Mouse (Mus musculus) adrenal gland, postnatal 36 days (tissue): ENCODE measurements around the gene Fpgs. TPM values are rescaled to one million over a fixed set of nuclear protein-coding genes. Genes with fewer than 3 reads are reported as not detected.

Experiments
- DNase-seq, 2 experiments: peaks; one replicate each; pipeline ENCODE4 v3.0.0; 2021; ENCODE audit warnings: mixed read lengths in 1 of 2
- long read RNA-seq, 2 experiments: library from polyadenylated mRNA; stranded (forward); transcript quantifications; one replicate each; pipeline ENCODE4 v2.0.0; 2021; ENCODE audit warnings: borderline sequencing depth in 2 of 2
- total RNA-seq, 2 experiments: library from RNA; stranded (reverse); gene quantifications; 2 replicates each; pipeline ENCODE4 v1.2.3; 2021

The Fpgs gene
- 10 to 100 TPM; 12.8 to 14.9 TPM for total RNA-seq
- long read RNA-seq, experiment 1, transcript Fpgs-201 (15 exons, 2,273 nt), result major isoform, 11 of 19 reads
- long read RNA-seq, experiment 1, partial matches to known transcripts, result 3 of 19 reads
- long read RNA-seq, experiment 1, other reads (novel, unspliced or antisense), result 5 of 19 reads
- long read RNA-seq, experiment 2, transcript Fpgs-201 (15 exons, 2,273 nt), result major isoform, 11 of 14 reads
- long read RNA-seq, experiment 2, partial matches to known transcripts, result 0 of 14 reads
- long read RNA-seq, experiment 2, other reads (novel, unspliced or antisense), result 3 of 14 reads

GRCm38 (mm10) chr2:32704021-32704421 lies at the start of gene Fpgs:
TSS of gene Fpgs (minus strand) at chr2:32704145.
- DNase-seq, result peak in 1 of 2 experiments; percentile 36

DNA sequence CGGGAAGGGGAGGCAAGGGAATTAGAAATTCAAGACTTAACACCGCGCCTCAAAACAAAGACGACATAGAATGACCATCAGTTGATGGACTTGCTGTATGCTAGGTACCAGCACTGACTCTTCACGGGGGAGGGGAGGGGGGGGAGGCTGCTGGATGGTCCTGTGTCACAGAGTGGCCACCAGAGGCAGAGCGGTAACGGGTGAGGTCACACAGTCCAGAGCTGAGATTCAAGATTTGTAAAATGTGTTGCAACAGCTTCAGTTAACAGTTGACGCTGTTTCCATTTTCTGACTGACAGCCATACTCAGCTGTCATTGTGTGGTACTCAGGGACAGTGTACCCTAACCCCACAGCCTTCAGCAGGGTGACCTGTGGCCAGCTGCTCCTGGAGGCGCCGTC lies 48.2 kb upstream of the Fpgs start:
- DNase-seq, result no peak

DNA sequence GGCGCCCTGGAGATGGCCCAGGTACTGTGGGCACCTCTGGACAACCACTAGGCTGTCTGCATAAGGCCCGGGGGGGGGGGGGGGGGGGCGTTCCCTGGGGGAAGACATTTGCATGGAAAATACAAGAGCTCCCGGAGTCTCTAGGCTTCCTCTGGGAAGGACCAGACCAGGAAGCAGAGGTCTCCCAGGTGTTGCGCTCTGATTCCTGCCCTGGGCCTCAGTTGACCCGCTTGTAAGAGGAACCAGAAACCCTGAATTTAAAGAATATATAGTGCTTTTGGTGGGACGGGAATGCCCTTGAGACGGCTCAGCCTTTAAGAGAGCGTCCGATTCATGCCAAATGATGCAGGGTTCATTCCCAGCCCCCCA lies 47.7 kb upstream of the Fpgs start:
- no peak for DNase-seq

- peak; percentile 84 to 85 for DNase-seq
These were observed 47.1 kb upstream of the Fpgs start for GRCm38 (mm10) chr2:32750887-32751664.

GRCm38 (mm10) chr2:32750199-32750598 lies 46.3 kb upstream of the Fpgs start:
- no peak for DNase-seq

DNA sequence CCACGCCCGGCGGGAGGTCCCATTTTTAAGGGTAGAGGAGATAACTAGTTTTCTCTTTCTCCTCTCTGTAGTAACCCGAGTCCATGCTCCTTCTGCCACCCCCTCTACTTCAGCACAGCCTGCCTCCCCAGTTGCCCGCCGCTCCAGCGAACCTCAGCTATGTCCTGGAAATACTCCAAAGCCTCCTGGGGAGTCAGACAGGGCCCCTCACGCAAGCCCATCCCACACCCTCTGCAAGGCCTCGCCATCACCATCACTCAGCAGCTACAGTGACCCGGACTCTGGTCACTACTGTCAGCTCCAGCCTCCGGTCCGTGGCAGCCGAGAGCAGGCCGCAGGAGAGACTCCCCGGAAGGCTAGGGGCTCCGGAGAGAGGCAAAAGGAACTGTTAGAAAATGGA lies 45.1 kb upstream of the Fpgs start:
- no peak for DNase-seq

DNA sequence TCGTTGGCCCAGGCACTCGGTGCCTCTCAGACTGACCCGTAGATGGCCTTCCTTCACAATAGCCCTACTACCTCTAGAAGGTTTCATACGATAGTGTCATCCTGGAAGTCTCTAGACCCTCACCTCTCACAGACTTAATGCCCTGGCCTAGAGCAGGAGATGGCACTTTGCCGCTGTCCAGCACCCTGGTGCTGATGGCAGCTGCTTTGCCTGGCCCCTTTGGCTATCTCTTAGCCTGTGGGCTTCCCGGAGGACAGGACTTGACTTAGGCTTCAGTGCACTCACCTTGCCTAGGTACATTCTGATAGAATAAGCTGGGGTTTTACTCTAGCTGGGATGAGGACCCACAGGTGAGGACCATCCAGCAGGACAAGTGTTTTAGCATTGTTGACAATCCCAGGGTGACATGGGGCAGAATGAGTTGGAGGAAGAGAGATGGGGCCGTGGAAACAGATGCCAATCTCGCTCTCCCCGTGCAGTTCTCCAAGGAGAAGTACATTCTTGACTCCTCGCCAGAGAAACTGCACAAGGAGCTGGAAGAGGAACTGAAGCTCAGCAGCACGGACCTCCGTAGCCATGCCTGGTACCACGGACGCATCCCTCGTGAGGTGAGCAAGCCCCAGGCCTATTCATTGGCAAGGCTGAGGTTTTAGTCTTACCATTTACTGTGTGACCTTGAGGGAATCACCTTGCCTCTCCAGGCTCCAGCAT lies 40.5 kb upstream of the Fpgs start:
- DNase-seq, result no peak

DNA sequence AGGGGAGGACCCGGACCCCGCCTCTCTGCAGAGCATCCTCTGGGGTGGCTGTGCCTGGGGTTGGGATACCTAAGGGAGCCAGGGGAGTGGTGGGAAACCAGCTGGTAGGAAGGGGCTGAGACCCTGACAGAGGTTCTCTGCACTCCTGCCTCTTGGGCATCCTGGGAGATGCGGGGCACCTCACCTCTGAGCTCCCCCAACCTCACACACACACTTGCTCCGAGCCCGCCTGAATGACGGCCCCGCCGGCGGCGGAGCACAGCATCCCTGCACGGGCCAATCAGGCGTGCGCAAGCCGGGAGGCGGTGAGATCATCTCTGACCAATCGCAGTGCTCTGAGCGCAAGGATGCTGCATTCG lies 38.2 kb upstream of the Fpgs start:
- no peak for DNase-seq

DNA sequence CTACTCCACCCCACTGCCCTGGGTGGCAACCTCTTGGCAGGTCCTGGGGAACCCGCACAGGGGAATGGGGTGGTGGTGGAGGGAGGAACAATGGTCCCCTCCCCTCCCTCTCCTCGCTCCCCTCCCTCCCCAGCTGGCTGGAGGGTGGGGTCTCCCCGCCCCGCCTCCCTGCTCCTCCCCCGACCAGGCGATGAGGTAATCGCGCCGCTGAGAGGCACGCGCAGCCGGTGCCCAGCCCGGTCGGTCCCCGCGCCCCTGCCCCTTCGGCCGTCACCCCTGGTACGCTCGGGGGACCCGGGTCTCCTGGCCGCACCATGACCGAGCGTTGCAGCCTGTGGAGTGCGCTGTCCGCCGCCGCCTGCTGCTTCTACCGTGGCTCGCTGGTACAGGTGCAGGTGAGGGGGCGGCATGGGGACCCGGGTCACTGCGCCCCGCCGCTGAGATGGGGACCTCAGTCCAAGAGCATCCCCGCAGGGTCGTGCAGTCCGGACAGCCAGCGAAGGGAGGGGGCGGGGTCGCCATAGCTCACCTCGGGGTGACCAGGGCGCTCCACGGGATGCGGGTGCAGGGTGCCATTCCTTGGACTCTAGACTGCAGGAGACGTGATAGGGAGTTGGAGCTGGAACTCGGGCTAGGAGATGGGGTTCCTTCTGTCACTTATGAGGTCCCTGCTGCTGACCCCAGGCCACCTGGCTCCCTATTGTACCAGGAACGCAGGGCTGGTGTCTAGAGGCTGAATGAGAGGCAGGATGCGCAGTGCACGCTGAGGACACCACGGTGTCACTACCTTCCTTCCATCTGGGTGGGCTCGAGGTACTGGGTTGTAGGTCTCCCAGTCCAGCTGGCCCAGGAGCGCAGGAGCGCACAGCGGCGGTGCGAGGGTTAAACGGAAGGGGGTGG lies 37.6 kb upstream of the Fpgs start:
- DNase-seq, result peak; percentile 57 to 65

- no peak for DNase-seq
These were observed 36.9 kb upstream of the Fpgs start, which contains the start of gene 6330409D20Rik for GRCm38 (mm10) chr2:32740916-32741272. TSS of gene 6330409D20Rik (minus strand) at chr2:32741016.

DNA sequence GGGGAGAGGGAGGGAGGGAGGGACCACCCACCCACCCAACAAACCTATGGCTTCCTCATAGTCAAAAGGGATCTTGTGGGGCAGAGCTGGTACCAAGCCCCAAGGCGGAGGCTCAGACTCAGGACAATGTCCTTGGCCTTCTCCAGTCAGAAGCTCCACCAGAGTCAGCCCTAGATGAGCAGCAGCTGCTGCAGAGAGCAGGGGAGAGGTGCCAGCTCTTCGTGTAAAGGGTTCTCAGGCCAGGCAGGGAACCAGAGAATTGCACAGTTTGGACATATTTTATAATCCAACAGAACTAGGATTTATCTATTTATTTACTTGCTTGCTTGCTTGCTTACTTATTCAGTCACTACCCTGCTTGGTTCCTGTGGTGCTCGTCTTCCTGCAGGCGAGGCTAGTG lies 35.4 kb upstream of the Fpgs start:
- peak; percentile 46 to 47 for DNase-seq

DNA sequence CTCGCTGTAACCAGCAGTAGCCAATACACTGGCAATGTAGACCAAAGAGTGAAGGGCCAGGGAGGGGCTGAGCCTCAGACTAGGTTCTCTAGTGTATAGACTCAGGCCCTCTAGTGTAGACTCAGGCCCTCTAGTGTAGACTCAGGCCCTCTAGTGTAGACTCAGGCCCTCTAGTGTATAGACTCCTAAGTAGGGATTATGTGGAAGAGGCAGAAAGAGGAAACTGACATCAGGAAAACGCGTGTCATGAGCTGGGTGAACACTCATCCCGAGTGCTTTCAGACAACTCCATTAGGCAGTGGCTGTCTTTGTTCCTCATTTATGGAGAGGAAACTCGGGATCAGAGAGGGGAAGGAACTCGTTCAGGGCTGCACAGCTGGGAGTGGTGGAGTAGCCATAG lies 33.1 kb upstream of the Fpgs start:
- DNase-seq, result no peak

DNA sequence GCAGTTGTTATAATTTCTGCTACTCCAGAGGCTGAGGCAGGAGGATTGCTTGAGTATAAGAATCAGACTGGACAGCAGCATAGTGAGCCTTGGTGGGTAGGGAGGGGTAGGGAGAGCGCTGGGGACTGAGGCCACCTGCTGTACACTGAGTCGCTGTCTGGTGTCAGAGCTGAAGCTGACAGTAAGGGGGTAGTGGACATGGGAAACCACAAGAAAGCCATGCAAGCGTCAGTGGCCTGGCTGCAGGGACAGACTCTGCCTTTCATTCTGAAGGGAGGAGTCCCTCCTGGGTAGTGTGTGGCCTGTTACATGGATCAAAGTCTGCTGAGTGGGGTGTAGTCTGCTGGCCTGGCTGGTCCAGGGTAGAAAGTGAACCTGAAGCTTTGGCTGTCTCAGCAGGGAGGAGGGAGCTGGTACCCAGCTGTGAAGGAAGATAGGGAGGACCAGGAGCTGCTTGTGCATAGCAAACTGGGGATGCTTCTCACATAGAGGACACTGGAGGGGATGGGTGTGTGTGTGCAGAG lies 32.4 kb upstream of the Fpgs start:
- no peak for DNase-seq

DNA sequence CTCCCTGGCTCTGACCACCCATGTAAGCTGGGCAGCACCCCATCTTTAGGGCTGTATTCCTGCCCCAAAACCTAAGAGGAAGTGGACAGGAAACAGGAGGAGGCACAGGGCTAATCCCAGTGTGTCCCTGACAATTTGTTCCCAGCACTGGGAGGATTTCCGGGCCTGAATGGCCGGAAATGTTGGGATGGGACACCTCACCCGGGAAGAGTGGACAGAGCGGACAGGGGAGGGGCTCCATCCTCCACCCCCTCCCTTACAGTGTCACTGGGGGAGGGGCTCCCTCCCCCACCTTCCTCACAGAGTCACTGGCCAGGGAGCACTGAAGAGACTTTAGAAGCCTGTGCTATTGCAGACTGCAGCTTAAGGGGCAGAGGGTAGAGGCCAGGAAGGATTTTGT lies 31.0 kb upstream of the Fpgs start:
- DNase-seq, result peak; percentile 65 to 78

DNA sequence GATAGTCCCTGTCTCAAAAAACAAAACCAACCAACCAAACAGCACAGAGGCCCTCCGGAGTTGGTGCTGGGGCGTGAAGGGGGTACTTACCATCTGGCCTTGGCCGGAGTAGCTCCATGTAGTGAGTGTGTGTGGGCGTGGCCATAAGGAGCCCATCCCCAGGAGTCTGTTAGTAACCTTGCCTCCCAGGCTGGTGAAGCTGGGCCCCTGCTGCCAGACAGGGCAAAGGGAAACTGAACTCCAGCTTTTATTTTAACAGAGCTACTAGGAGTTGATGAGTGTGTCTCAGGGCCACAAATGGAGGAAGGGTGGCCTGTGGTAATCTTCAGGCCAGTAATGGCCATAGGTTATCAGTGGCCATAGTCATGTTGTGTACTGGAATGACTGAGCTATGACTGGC lies 30.5 kb upstream of the Fpgs start:
- no peak for DNase-seq

DNA sequence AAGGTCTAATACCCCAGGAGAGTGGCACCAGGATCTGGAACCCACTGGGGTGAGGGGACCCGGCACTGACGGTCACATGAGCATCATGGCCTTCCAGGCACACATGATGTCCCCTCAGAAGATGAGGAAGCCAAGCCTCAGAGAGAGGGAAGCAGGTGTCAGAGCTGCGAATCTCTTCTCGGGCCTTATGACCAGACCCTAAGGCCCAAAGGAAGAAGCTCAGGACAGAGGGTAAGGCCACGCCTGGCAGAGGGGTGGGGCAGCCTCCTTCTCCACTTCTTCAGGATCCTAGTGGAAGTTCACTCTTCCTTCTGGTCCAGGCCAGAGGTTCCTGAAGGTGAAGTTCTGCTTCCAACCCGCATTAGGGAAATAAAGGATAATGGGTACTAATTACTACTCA lies 28.8 kb upstream of the Fpgs start:
- DNase-seq, result no peak

- no peak for DNase-seq
These were observed 28.0 kb upstream of the Fpgs start for GRCm38 (mm10) chr2:32731911-32732310.

DNA sequence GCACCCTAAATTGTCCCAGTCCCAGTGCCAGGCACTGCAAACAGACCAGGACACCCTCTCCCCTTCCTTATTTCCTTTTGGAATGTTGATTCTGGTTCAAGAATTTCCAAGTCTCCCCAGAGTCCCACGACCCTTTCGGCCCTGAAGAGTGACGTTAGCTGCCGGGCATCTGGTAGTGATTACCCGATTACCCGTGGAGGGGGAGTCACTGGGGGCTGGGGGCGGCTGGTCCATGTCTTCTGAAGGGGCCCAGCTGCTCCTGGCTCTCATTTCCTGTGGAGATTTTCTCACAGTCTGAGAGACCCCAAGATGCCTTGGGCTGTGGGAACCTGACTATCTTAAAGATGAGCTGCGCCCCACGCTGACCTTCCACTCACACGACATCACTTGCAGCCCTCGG lies 26.9 kb upstream of the Fpgs start:
- no peak for DNase-seq

DNA sequence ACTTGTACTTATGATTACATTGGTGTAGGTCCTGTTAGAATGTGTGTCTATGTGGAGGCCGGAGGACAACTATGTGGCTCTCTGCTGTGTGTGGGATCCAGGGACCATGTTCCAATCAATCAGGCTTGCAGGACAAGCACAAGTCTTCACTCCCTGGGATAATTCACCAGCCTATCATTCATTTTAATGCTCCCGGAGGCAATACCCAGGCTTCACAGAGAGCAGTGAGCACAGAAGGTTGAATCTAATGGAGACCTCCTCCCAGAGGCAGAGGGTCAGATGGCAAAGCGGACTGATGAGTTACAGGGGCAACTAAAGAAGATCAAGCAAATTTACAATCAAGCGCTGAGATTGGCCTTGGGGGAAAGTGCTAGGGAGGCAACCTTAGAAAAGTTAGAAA lies 25.6 kb upstream of the Fpgs start:
- no peak for DNase-seq

GRCm38 (mm10) chr2:32728463-32728862 lies 24.5 kb upstream of the Fpgs start:
- DNase-seq, result peak; percentile 66 to 81

DNA sequence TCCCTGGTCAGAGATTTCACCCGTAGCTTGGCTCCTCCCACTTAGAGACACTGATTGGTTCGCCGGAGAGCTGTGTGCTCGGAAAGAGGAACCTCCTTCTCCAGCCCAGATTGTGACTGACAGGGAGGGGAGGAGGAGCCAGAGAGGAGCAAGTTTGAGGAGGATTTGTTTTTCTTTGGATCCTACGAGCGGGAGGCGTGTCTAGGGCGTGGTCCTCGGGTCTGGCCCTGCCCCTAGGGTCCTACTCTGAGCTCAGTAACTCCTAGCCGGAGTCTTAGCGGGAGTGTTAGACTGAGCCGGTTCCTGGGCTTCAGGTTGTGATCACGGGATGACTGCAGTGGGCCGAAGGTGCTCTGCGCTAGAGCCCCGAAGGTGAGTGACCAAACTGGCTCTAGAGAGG lies 23.5 kb upstream of the Fpgs start:
- DNase-seq, result peak; percentile 92 to 94
